Mouse (Mus musculus) layer of hippocampus, adult 9-11 months (tissue): ENCODE results near the gene Tbx22.

Experiments used
- DNase-seq: peaks from one replicate; pipeline ENCODE4 v3.0.0; 2022

Gene Tbx22

GRCm38 (mm10) chrX:107667664-107668063 lies at the start of gene Tbx22:
Gene Tbx22, plus strand, starts transcription at chrX:107667964.
- DNase-seq: no peak

- DNase-seq: no peak
These were observed 913 bp downstream of the Tbx22 start for GRCm38 (mm10) chrX:107668677-107669076.

GRCm38 (mm10) chrX:107679203-107679602 lies 11.4 kb downstream of the Tbx22 start:
- DNase-seq: no peak

- no peak for DNase-seq
These were observed 40.8 kb downstream of the Tbx22 start for GRCm38 (mm10) chrX:107708584-107708983.

- DNase-seq: no peak
These were observed 55.8 kb downstream of the Tbx22 start for GRCm38 (mm10) chrX:107723541-107723940.
